Mouse (Mus musculus): Measurements from ENCODE around the gene Atp1a4. TPM values are rescaled to one million over a fixed set of nuclear protein-coding genes. Genes with fewer than 3 reads are reported as not detected.

Gene Atp1a4
- polyA plus RNA-seq, 1 experiment: not detected

GRCm38 (mm10) chr1:172284221-172284620 is 26.0 kb upstream of the Atp1a4 start:
- H3K27ac ChIP-seq (ENCODE audit: insufficient read depth, low read length): no peak overlapping the region
- H3K4me3 ChIP-seq (ENCODE audit: insufficient read depth, low read length): no peak overlapping the region
- TF ChIP-seq POLR2A (IDR thresholded peaks at IDR 0.05; ENCODE audit: low read depth, low read length) (no peak), CTCF (IDR thresholded peaks at IDR 0.05; ENCODE audit: borderline replicate concordance, insufficient read depth, low read length) (no peak)
- H3K4me1 ChIP-seq (ENCODE audit: control insufficient read depth, insufficient read depth, low read length): no peaks in the 10 kb centered on the region

GRCm38 (mm10) chr1:172283073-172283472 is 24.9 kb upstream of the Atp1a4 start:
- Histone ChIP-seq H3K4me3 (ENCODE audit: insufficient read depth, low read length) (no peak overlapping the region), H3K27ac (ENCODE audit: insufficient read depth, low read length) (no peak overlapping the region), H3K4me1 (ENCODE audit: control insufficient read depth, insufficient read depth, low read length) (no peaks in the 10 kb centered on the region)
- TF ChIP-seq CTCF (IDR thresholded peaks at IDR 0.05; ENCODE audit: borderline replicate concordance, insufficient read depth, low read length) (no peak), POLR2A (IDR thresholded peaks at IDR 0.05; ENCODE audit: low read depth, low read length) (no peak)

DNA sequence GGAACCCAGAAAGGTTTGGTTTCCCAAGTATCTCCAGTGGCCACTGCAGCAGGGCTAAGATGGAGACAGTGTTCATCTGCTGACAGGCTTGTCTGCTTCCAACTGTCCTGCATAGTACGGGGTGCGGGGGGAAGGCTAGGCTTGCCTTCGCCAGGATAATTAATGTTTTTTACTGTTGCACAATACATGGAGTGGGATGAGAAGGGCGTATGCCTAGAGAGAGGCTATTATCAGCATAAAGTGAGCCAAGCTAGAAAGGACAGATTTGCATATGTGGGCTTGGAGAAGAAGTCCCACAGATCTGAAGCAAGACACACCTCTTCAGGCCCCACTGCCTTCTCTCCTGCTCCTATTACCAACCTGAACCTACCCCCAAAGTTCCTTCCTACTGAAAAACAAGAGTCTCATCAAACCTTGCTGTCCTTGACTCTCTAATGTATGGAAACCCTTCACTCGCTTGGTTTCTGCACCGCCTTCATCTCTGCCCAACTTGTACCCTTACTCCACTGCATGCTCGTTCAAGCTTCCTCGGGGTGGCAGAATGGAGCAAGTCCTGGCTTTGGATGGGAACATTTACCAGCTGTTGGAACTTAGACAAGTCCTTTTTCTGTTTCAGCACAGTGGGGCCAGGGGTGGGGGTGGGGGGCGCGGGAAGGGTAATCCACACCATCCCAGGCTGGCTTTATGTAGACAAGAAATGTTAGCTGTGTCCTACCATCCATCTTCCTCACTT is 23.5 kb upstream of the Atp1a4 start:
- no peaks in the 10 kb centered on the region for H3K4me1 ChIP-seq (ENCODE audit: control insufficient read depth, insufficient read depth, low read length)
- H3K4me3 ChIP-seq (ENCODE audit: insufficient read depth, low read length): no peak overlapping the region
- TF ChIP-seq CTCF (IDR thresholded peaks at IDR 0.05; ENCODE audit: borderline replicate concordance, insufficient read depth, low read length) (no peak), POLR2A (IDR thresholded peaks at IDR 0.05; ENCODE audit: low read depth, low read length) (no peak)
- H3K27ac ChIP-seq (ENCODE audit: insufficient read depth, low read length): no peak overlapping the region

DNA sequence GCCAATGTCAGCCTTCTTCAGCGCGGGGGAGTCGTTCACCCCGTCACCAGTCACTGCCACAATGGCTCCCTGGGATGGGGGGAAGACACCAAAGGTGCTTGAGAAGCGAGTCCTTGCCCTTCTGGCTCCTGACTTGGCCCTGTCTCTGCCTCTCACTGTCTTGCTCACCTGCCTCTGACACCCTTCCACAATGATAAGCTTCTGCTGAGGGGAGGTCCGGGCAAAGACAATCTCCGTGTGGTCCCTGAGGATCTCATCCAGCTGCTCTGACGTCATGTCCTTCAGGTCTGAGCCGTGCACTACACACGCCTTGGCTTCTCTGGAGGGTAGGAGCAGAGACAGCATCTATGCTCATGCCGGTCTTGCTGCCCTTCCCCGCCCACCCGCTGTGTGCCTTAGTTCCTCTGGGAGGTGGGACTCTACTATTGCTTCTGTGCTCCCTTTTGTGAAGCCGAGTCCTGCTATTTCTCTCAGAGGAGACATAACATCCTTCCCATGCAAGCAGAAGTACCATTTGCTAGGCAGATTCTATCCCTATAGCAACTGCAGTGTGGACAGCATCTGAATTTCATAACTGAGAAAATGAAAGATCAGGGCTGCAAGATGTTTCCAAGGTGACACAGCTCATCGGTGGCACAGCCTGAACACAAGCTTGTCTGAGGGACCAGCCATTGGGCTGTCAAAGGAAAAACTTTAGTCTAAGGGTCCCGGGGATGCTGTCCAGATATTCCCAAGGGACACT is 21.7 kb upstream of the Atp1a4 start:
- Histone ChIP-seq H3K27ac (ENCODE audit: insufficient read depth, low read length) (no peak overlapping the region), H3K4me3 (ENCODE audit: insufficient read depth, low read length) (no peak overlapping the region), H3K4me1 (ENCODE audit: control insufficient read depth, insufficient read depth, low read length) (no peaks in the 10 kb centered on the region)
- TF ChIP-seq POLR2A (IDR thresholded peaks at IDR 0.05; ENCODE audit: low read depth, low read length): no peak
- TF ChIP-seq CTCF (IDR thresholded peaks at IDR 0.05; ENCODE audit: borderline replicate concordance, insufficient read depth, low read length): no peak

DNA sequence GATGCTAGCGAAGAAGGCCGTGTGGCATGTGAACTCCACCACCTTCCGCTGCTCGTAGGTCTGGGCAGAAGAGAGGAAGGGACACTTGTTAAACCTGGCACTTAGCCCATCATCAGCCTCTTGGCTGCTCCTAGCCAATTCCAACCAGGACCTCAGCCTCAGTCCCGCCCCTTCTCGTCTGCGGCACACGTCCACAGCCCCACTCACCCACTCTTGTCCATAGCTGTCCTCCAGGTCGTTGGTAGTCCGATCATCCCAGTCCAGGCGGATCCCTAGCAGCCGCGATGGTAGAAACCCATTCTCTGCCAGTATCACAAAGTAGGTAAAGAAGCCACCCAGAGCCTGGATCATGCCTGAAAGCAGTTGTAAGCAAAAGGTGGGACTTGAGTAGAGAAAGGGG is 20.1 kb upstream of the Atp1a4 start:
- Histone ChIP-seq H3K27ac (ENCODE audit: insufficient read depth, low read length) (no peak overlapping the region), H3K4me1 (ENCODE audit: control insufficient read depth, insufficient read depth, low read length) (no peaks in the 10 kb centered on the region), H3K4me3 (ENCODE audit: insufficient read depth, low read length) (no peak overlapping the region)
- TF ChIP-seq CTCF (IDR thresholded peaks at IDR 0.05; ENCODE audit: borderline replicate concordance, insufficient read depth, low read length) (no peak), POLR2A (IDR thresholded peaks at IDR 0.05; ENCODE audit: low read depth, low read length) (no peak)

DNA sequence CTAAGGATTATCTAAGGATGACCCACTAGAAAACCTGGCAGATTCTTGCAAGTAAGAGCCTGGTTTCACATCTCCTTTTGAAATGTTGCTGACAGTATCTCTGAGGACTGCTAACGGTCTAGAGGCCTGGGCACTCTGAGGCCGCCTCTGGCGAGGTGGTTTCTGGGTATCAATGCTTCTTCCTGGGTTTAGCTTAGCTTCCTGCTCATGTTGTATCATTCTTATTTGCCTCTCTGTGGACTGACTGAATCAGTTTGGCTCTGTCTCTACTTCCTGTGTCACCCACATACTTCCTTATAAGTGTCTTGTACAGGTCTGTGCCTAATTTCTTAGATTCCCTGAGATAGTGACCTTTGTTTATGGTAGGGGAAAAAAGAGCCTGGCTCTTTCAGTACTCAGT is 19.0 kb upstream of the Atp1a4 start:
- Histone ChIP-seq H3K4me1 (ENCODE audit: control insufficient read depth, insufficient read depth, low read length) (no peaks in the 10 kb centered on the region), H3K27ac (ENCODE audit: insufficient read depth, low read length) (no peak overlapping the region), H3K4me3 (ENCODE audit: insufficient read depth, low read length) (no peak overlapping the region)
- no peak for TF ChIP-seq POLR2A (IDR thresholded peaks at IDR 0.05; ENCODE audit: low read depth, low read length)
- TF ChIP-seq CTCF (IDR thresholded peaks at IDR 0.05; ENCODE audit: borderline replicate concordance, insufficient read depth, low read length): no peak

GRCm38 (mm10) chr1:172274547-172274946 is 16.3 kb upstream of the Atp1a4 start:
- no peak for TF ChIP-seq CTCF (IDR thresholded peaks at IDR 0.05; ENCODE audit: borderline replicate concordance, insufficient read depth, low read length)
- TF ChIP-seq POLR2A (IDR thresholded peaks at IDR 0.05; ENCODE audit: low read depth, low read length): no peak
- H3K4me3 ChIP-seq (ENCODE audit: insufficient read depth, low read length): no peak overlapping the region
- no peaks in the 10 kb centered on the region for H3K4me1 ChIP-seq (ENCODE audit: control insufficient read depth, insufficient read depth, low read length)
- H3K27ac ChIP-seq (ENCODE audit: insufficient read depth, low read length): no peak overlapping the region

- TF ChIP-seq POLR2A (IDR thresholded peaks at IDR 0.05; ENCODE audit: low read depth, low read length): no peak
- no peak for TF ChIP-seq CTCF (IDR thresholded peaks at IDR 0.05; ENCODE audit: borderline replicate concordance, insufficient read depth, low read length)
- Histone ChIP-seq H3K27ac (ENCODE audit: insufficient read depth, low read length) (no peak overlapping the region), H3K4me3 (ENCODE audit: insufficient read depth, low read length) (no peak overlapping the region), H3K4me1 (ENCODE audit: control insufficient read depth, insufficient read depth, low read length) (no peaks in the 10 kb centered on the region)
These were observed 15.9 kb upstream of the Atp1a4 start for GRCm38 (mm10) chr1:172274116-172274515.

DNA sequence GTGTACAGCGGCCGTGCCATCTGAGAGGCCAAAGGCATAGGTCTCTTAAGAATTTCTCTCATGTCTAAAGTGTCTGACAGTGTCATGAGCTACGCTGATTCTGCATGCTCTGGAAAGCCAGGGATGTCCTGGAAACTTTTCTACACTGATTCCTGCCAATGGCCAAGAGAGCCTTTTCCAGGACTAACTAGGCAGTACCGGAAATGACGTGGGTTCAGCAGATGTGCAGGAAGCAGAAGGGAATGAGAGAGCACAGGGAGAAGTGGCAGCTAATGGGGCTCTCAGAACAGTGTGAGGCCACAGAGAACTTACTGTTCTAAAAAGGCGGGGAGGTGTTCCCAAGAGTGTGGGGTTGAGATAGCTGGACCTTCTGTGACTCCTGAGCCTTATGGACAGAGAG is 15.2 kb upstream of the Atp1a4 start:
- no peak overlapping the region for H3K4me3 ChIP-seq (ENCODE audit: insufficient read depth, low read length)
- TF ChIP-seq POLR2A (IDR thresholded peaks at IDR 0.05; ENCODE audit: low read depth, low read length) (no peak), CTCF (IDR thresholded peaks at IDR 0.05; ENCODE audit: borderline replicate concordance, insufficient read depth, low read length) (no peak)

DNA sequence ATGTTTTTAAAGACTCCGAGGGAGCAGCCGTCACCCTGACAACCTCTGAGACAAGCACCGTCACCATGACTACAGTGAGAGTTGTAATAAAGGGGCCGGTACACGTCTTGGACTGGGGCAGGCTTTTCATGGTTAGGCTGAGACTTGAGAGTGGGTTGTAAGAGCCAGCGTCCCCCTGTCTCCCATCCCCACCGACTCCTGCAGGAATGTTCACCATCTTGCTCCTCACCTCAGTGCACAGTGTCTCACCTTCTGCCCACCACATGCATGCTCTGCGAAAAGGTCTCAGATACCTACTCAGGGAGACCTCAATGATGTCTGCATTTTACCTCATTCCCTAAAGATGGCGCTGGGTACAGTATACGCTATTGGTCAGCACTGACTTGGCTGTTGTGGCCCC is 13.6 kb upstream of the Atp1a4 start:
- Histone ChIP-seq H3K4me3 (ENCODE audit: insufficient read depth, low read length) (no peak overlapping the region), H3K27ac (ENCODE audit: insufficient read depth, low read length) (no peak overlapping the region), H3K4me1 (ENCODE audit: control insufficient read depth, insufficient read depth, low read length) (no peaks in the 10 kb centered on the region)
- no peak for TF ChIP-seq POLR2A (IDR thresholded peaks at IDR 0.05; ENCODE audit: low read depth, low read length)
- TF ChIP-seq CTCF (IDR thresholded peaks at IDR 0.05; ENCODE audit: borderline replicate concordance, insufficient read depth, low read length): no peak

More for the DNA sequence above, 15.2 kb upstream of the Atp1a4 start:
- Histone ChIP-seq H3K27ac (ENCODE audit: insufficient read depth, low read length) (no peak overlapping the region), H3K4me1 (ENCODE audit: control insufficient read depth, insufficient read depth, low read length) (no peaks in the 10 kb centered on the region)
